Mouse (Mus musculus): ENCODE measurements around the gene Rasgrp4. TPM values are rescaled to one million over a fixed set of nuclear protein-coding genes. Genes with fewer than 3 reads are reported as not detected.
A peak's percentile ranks its signal among the peaks of the same experiment; 100 is the strongest.

The Rasgrp4 gene
- 0.63 and 0.71 TPM in 2 replicates for polyA plus RNA-seq (2016; fragmentation: Nextera tagmentation; extraction: Ambion mirVana)

- Histone ChIP-seq H3K4me2 (replicated peaks) (peak within 1 kb of the TSS; percentile 57), H3K27ac (replicated peaks) (no peak within 1 kb of the TSS), H3K4me3 (peak within 1 kb of the TSS; percentile 30), H3K36me3 (no peaks in the 10 kb centered on the region), H3K27me3 (peaks cover 30% of the 10 kb centered on the region), H3K9me3 (no peaks in the 10 kb centered on the region), H3K4me1 (peaks cover 9% of the 10 kb centered on the region; the same call in 1 of the 2 replicates), H3K9ac (replicated peaks) (peak within 1 kb of the TSS; percentile 43)
- 2% methylated on average over 12 of the region's 20 CpGs for WGBS
- no peak for ATAC-seq (ENCODE audit: low FRiP score, low read depth)
Observed at GRCm38 (mm10) chr7:29134693-29135386, at the start of gene Rasgrp4. Gene Rasgrp4, plus strand, starts transcription at chr7:29134851.

GRCm38 (mm10) chr7:29085981-29086380 is 48.7 kb upstream of the Rasgrp4 start:
- Histone ChIP-seq H3K9ac (replicated peaks) (no peak overlapping the region), H3K9me3 (no peaks in the 10 kb centered on the region), H3K27ac (replicated peaks) (no peak overlapping the region), H3K27me3 (no peaks in the 10 kb centered on the region), H3K4me1 (no peaks in the 10 kb centered on the region), H3K4me2 (replicated peaks) (no peak overlapping the region), H3K36me3 (no peaks in the 10 kb centered on the region), H3K4me3 (no peak overlapping the region)
- no peak for ATAC-seq (ENCODE audit: low FRiP score, low read depth)
- 90% methylated on average over 30 of the region's 30 CpGs for WGBS

DNA sequence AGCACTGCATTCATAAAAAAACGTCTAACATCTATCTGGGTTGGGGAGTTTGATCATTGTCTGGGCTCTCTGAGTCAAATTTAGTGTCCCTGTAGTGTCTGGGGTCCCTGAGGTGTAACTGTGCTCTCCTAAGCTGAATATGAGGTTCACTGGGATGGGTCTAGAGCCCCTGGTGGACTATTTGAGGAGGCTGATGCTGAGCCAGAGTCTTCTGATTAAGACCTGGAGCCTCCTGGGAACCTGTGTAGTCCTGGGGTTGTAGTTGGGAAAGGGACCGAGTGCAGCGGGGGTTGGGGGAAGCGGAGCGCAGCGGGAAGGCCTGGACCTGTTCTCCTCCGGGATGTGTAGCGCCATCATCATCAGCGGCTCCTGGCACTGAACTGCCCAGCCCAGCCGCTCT is 47.7 kb upstream of the Rasgrp4 start:
- Histone ChIP-seq H3K4me1 (no peaks in the 10 kb centered on the region), H3K27ac (replicated peaks) (no peak overlapping the region), H3K9ac (replicated peaks) (no peak overlapping the region), H3K4me2 (replicated peaks) (no peak overlapping the region), H3K36me3 (no peaks in the 10 kb centered on the region), H3K27me3 (no peaks in the 10 kb centered on the region), H3K9me3 (no peaks in the 10 kb centered on the region), H3K4me3 (no peak overlapping the region)
- WGBS: 95% methylated on average over 10 of the region's 10 CpGs
- no peak for ATAC-seq (ENCODE audit: low FRiP score, low read depth)

DNA sequence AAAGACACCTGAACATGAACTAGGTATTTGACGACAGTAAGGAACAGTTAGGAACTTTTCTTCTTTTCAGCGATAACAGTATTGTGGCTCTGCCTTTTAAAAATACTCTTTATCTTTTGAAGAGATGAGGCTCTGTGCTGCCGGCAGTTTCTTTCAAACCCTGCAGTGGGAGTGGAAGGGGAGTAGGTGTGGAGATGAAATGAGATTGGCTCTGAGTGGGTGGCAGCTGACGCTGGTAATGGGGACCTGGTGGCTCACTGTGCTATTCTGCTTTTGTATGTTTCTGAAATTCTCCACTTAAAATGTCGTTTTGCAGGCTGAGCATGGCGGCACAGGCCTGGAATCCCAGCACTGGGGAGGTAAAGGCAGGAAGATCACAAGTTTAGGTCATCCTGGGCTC is 45.8 kb upstream of the Rasgrp4 start:
- Histone ChIP-seq H3K9ac (replicated peaks) (no peak overlapping the region), H3K36me3 (no peaks in the 10 kb centered on the region), H3K4me3 (no peak overlapping the region), H3K4me1 (no peaks in the 10 kb centered on the region), H3K27ac (replicated peaks) (no peak overlapping the region), H3K4me2 (replicated peaks) (no peak overlapping the region), H3K9me3 (no peaks in the 10 kb centered on the region), H3K27me3 (no peaks in the 10 kb centered on the region)
- 84% methylated on average over 6 of the region's 6 CpGs for WGBS
- no peak for ATAC-seq (ENCODE audit: low FRiP score, low read depth)

GRCm38 (mm10) chr7:29097131-29097530 is 37.5 kb upstream of the Rasgrp4 start:
- H3K27ac ChIP-seq (replicated peaks): no peak overlapping the region
- no peaks in the 10 kb centered on the region for H3K9me3 ChIP-seq
- 85% methylated on average over 16 of the region's 16 CpGs for WGBS
- H3K4me3 ChIP-seq: no peak overlapping the region
- no peaks in the 10 kb centered on the region; the same call in 1 of the 2 replicates for H3K27me3 ChIP-seq
- no peaks in the 10 kb centered on the region for H3K4me1 ChIP-seq
- ATAC-seq (ENCODE audit: low FRiP score, low read depth): no peak
- no peaks in the 10 kb centered on the region for H3K36me3 ChIP-seq
- no peak overlapping the region for H3K9ac ChIP-seq (replicated peaks)
- no peak overlapping the region for H3K4me2 ChIP-seq (replicated peaks)

- Histone ChIP-seq H3K27me3 (no peaks in the 10 kb centered on the region; the same call in 1 of the 2 replicates), H3K4me3 (no peak overlapping the region), H3K4me1 (no peaks in the 10 kb centered on the region), H3K9ac (replicated peaks) (no peak overlapping the region), H3K27ac (replicated peaks) (no peak overlapping the region), H3K36me3 (no peaks in the 10 kb centered on the region), H3K9me3 (no peaks in the 10 kb centered on the region), H3K4me2 (replicated peaks) (no peak overlapping the region)
- no peak for ATAC-seq (ENCODE audit: low FRiP score, low read depth)
- 91% methylated on average over 12 of the region's 12 CpGs for WGBS
Observed at GRCm38 (mm10) chr7:29101286-29102017, 33.2 kb upstream of the Rasgrp4 start.

DNA sequence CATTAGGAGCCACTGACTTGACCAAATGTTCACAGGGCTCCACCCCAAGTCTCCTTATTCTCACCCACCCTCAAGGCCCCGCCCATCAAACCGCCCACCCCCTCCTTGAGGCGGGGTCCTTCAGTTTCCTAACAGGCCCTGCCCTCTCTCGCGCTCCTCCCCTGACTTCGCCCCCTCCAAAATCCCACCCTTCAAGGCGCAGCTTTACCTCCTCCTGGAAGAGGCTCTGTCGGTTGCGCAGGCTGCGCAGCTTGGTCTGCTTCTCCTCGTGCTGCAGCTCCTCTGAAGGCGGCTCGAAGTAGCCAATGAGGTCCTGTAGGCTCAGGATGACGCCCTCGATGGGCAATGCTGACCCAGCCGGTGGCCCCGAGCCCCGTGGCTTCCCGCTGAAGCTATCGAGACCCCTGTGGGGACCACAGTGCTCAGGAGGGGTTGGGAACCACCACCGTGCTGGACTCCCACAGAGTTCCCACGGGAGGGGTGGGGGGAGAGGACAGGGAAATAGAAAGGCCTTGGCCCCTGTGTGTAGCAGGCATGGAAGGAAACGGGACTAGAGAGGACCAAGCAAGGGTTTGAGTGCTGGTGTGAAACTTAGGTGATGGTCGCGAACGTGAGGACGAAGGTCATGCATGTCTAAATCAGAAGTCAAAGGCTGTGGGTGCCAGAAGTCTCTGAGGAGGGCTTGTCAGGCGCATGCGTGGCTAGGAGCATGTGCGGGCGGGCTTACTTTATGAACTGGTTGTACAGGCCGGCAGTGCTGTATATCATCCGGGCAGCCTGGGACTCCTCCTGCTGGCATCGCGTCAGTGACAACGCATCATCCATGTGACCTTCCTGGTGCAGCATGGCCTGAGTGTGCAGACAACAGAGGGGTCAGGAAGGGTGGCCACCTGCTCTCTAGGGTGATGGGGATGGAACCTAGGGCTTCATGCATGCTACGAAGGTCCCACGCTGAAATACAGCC is 25.4 kb upstream of the Rasgrp4 start:
- no peak overlapping the region for H3K27ac ChIP-seq (replicated peaks)
- 28% methylated on average over 38 of the region's 38 CpGs for WGBS
- no peaks in the 10 kb centered on the region for H3K36me3 ChIP-seq
- peak overlapping the region; percentile 43 for H3K4me2 ChIP-seq (replicated peaks)
- no peaks in the 10 kb centered on the region for H3K9me3 ChIP-seq
- ATAC-seq (ENCODE audit: low FRiP score, low read depth): no peak
- peaks cover 8% of the 10 kb centered on the region for H3K4me1 ChIP-seq
- H3K4me3 ChIP-seq: 0 out of 2 replicates have a peak overlapping the region, but pooled peaks have one; percentile 12
- H3K9ac ChIP-seq (replicated peaks): 0 out of 2 replicates have a peak overlapping the region, but pooled peaks have one; percentile 44
- peaks cover 15% of the 10 kb centered on the region for H3K27me3 ChIP-seq

DNA sequence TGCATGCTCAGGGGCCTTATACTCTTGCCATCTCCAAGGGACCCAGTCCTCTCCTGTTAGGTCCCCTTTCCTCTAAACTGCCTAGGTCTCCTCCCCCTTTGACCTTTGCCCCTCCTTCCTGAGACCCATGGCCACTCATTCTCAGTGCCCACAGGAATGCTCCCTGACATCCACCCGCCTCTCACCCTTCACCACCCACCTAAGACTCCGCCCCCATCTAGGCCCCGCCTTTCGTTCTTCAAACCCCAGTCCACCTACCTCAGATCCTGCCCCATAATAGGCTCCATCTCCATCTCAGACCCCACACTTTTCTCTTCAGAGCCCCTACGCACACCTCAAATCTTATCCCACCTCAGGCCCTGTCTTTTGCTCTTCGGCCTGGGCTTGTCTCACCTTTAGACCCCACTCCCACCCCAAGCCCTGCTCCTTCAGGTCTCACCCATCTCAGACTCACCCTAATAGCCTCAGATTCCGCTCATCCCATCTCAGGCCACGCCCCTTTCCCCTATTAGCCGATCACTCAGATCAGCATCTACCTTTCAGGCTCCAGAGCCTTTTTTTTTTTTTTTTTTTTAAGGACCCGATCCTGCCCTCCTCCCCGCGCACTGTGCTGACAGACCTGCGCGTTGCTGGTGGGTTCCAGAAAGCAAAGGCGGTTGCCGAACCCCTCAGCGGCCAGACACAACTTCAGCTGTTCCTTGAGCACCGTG is 16.4 kb upstream of the Rasgrp4 start:
- 12% methylated on average over 18 of the region's 18 CpGs for WGBS
- 0 out of 2 replicates have a peak, but pooled peaks cover 3% of the 10 kb centered on the region for H3K27me3 ChIP-seq

DNA sequence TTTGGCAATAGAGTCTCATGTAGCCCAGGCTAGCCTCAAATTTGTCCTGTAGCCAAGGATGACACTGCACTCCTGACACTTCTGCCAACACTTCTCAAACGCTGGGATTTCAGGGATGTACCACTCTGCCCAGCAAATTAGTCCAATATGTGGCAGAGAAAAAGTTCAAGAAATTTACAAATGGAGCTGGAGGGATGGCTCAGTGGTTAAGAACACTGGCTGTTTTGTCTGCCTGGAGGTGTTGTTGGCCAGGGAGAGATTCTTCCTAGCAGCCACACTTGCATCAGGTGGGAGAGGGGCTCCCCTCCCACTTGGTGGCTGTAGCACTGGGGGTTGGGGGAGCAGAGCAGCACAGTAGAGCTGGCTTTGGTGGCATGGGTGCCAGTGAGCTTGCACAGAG is 15.1 kb upstream of the Rasgrp4 start:
- Histone ChIP-seq H3K27ac (replicated peaks) (no peak overlapping the region), H3K4me1 (peaks cover under 1% of the 10 kb centered on the region; the same call in 1 of the 2 replicates), H3K9ac (replicated peaks) (no peak overlapping the region), H3K4me3 (no peak overlapping the region), H3K27me3 (peaks cover 14% of the 10 kb centered on the region), H3K9me3 (no peaks in the 10 kb centered on the region), H3K4me2 (replicated peaks) (no peak overlapping the region), H3K36me3 (no peaks in the 10 kb centered on the region)
- 79% methylated on average over 1 of the region's 1 CpGs for WGBS
- no peak for ATAC-seq (ENCODE audit: low FRiP score, low read depth)

More for the DNA sequence above, 16.4 kb upstream of the Rasgrp4 start:
- H3K9ac ChIP-seq (replicated peaks): no peak overlapping the region
- no peaks in the 10 kb centered on the region for H3K36me3 ChIP-seq
- H3K4me3 ChIP-seq: no peak overlapping the region
- no peak overlapping the region; the same call in 1 of the 2 replicates for H3K4me2 ChIP-seq (replicated peaks)
- no peak overlapping the region for H3K27ac ChIP-seq (replicated peaks)
- ATAC-seq (ENCODE audit: low FRiP score, low read depth): no peak
- no peaks in the 10 kb centered on the region for H3K9me3 ChIP-seq
- H3K4me1 ChIP-seq: no peaks in the 10 kb centered on the region

- WGBS: 95% methylated on average over 9 of the region's 9 CpGs
- Histone ChIP-seq H3K4me3 (no peak overlapping the region), H3K9me3 (no peaks in the 10 kb centered on the region), H3K4me2 (replicated peaks) (no peak overlapping the region), H3K4me1 (peaks cover 8% of the 10 kb centered on the region; the same call in 1 of the 2 replicates), H3K27ac (replicated peaks) (no peak overlapping the region), H3K9ac (replicated peaks) (no peak overlapping the region), H3K36me3 (no peaks in the 10 kb centered on the region), H3K27me3 (peaks cover 25% of the 10 kb centered on the region)
- ATAC-seq (ENCODE audit: low FRiP score, low read depth): no peak
Observed at GRCm38 (mm10) chr7:29122821-29123220, 11.8 kb upstream of the Rasgrp4 start.
